8 mouse cellular contexts compared by ENCODE assay signal in genomic region chr12:80112852-80113551, GRCm38 (mm10). TPM values are rescaled to one million over a fixed set of nuclear protein-coding genes. Genes with fewer than 3 reads are reported as not detected.
DNase-seq lines count a peak whose midpoint lies in the region; ATAC-seq and TF ChIP-seq lines count a peak whose summit lies in the region.

Zfp36l1 (minus strand) TSS chr12:80113013.

- DNase-seq in cerebellum, adult 9-11 months: peak; percentile 57
- peak; percentile 99 for DNase-seq in embryonic facial prominence, embryonic 11.5 days (ENCODE audit: low spot score)
- peak; percentile 100 for DNase-seq in heart, adult 11 months
- DNase-seq in kidney, adult 11 months: peak; percentile 94
- DNase-seq in limb, embryonic 14.5 days (ENCODE audit: low spot score): peak; percentile 97
- peak; percentile 92 to 96 for DNase-seq in spleen, postnatal 36 days (ENCODE audit: low spot score in 2 of 2)

- H3K9me3 ChIP-seq in embryonic facial prominence, embryonic 11.5 days (replicated peaks; ENCODE audit: control insufficient read depth, low read length): no peaks in the 10 kb centered on the region
- H3K9me3 ChIP-seq in limb, embryonic 14.5 days (ENCODE audit: control insufficient read depth, low read length): no peaks in the 10 kb centered on the region
- H3K9me3 ChIP-seq in midbrain, embryonic 16.5 days (replicated peaks; ENCODE audit: control insufficient read depth, low read length, poor library complexity, severe bottlenecking): no peaks in the 10 kb centered on the region

- 0 out of 2 replicates have a peak, but pooled peaks cover 3% of the 10 kb centered on the region for H3K4me1 ChIP-seq in embryonic facial prominence, embryonic 11.5 days (ENCODE audit: control insufficient read depth, insufficient read depth, low read length)
- H3K4me1 ChIP-seq in limb, embryonic 14.5 days (ENCODE audit: control insufficient read depth, insufficient read depth, low read length): peaks cover 7% of the 10 kb centered on the region
- peaks cover 30% of the 10 kb centered on the region for H3K4me1 ChIP-seq in midbrain, embryonic 16.5 days (ENCODE audit: control insufficient read depth, insufficient read depth, low read length)

- no peak for ATAC-seq in cerebellum, adult (ENCODE audit: insufficient number of reproducible peaks, low FRiP score, low TSS enrichment)
- ATAC-seq in embryonic facial prominence, embryonic 11.5 days (replicated peaks; ENCODE audit: insufficient number of reproducible peaks, low FRiP score, low TSS enrichment, low read depth): peak; percentile 60
- peak; percentile 66 for ATAC-seq in limb, embryonic 14.5 days (ENCODE audit: low FRiP score, low read depth)
- ATAC-seq in midbrain, embryonic 16.5 days: no peak

- H3K9ac ChIP-seq in embryonic facial prominence, embryonic 11.5 days (replicated peaks; ENCODE audit: low read length): peak within 1 kb of the TSS; percentile 98
- peak within 1 kb of the TSS; percentile 100 for H3K9ac ChIP-seq in limb, embryonic 14.5 days (ENCODE audit: low read depth, low read length, severe bottlenecking)
- peak within 1 kb of the TSS; percentile 58 for H3K9ac ChIP-seq in midbrain, embryonic 16.5 days (ENCODE audit: low read depth, low read length)

- H3K4me2 ChIP-seq in embryonic facial prominence, embryonic 11.5 days (ENCODE audit: low read depth, low read length): peak within 1 kb of the TSS; percentile 96
- peak within 1 kb of the TSS; percentile 94 for H3K4me2 ChIP-seq in limb, embryonic 14.5 days (replicated peaks; ENCODE audit: low read depth, low read length, severe bottlenecking)
- H3K4me2 ChIP-seq in midbrain, embryonic 16.5 days (ENCODE audit: low read length): peak within 1 kb of the TSS; percentile 98

- peak; percentile 100 for TF ChIP-seq POLR2A in limb, embryonic 14.5 days (IDR thresholded peaks at IDR 0.05; ENCODE audit: borderline replicate concordance, extremely low read depth, insufficient read depth, insufficient read length)

- H3K27me3 ChIP-seq in embryonic facial prominence, embryonic 11.5 days (ENCODE audit: control insufficient read depth, insufficient read depth, low read length): no peaks in the 10 kb centered on the region
- no peaks in the 10 kb centered on the region for H3K27me3 ChIP-seq in limb, embryonic 14.5 days (ENCODE audit: control insufficient read depth, insufficient read depth, low read length)
- peaks cover 12% of the 10 kb centered on the region for H3K27me3 ChIP-seq in midbrain, embryonic 16.5 days (ENCODE audit: control insufficient read depth, insufficient read depth, low read depth, low read length)

- under 1% methylated on average over 42 of the region's 42 CpGs for WGBS in embryonic facial prominence, embryonic 11.5 days
- WGBS in limb, embryonic 14.5 days: under 1% methylated on average over 31 of the region's 42 CpGs
- under 1% methylated on average over 40 of the region's 42 CpGs for WGBS in midbrain, embryonic 16.5 days

- peak within 1 kb of the TSS; percentile 71 for H3K4me3 ChIP-seq in embryonic facial prominence, embryonic 11.5 days (ENCODE audit: low read depth, low read length)
- H3K4me3 ChIP-seq in limb, embryonic 14.5 days (replicated peaks; ENCODE audit: low read length): peak within 1 kb of the TSS; percentile 96
- H3K4me3 ChIP-seq in midbrain, embryonic 16.5 days (ENCODE audit: low read depth, low read length): peak within 1 kb of the TSS; percentile 80

- H3K27ac ChIP-seq in embryonic facial prominence, embryonic 11.5 days (replicated peaks; ENCODE audit: low read depth, low read length): peak within 1 kb of the TSS; percentile 99
- peak within 1 kb of the TSS; percentile 99 for H3K27ac ChIP-seq in limb, embryonic 14.5 days (replicated peaks; ENCODE audit: low read depth, low read length)
- peak within 1 kb of the TSS; percentile 78 for H3K27ac ChIP-seq in midbrain, embryonic 16.5 days (ENCODE audit: low read length)

- peaks cover 9% of the 10 kb centered on the region for H3K36me3 ChIP-seq in embryonic facial prominence, embryonic 11.5 days (replicated peaks; ENCODE audit: control insufficient read depth, insufficient read depth, low read depth, low read length)
- H3K36me3 ChIP-seq in limb, embryonic 14.5 days (ENCODE audit: control insufficient read depth, insufficient read depth, low read length): peaks cover 28% of the 10 kb centered on the region
- no peaks in the 10 kb centered on the region for H3K36me3 ChIP-seq in midbrain, embryonic 16.5 days (ENCODE audit: control insufficient read depth, insufficient read depth, low read length)

RNA-seq across cellular contexts. Expression of gene Zfp36l1, which starts in this region (rescaled TPM):
- 154 and 160 TPM in 2 replicates for polyA plus RNA-seq in embryonic facial prominence, embryonic 11.5 days (2014; fragmentation: Nextera tagmentation; extraction: Ambion mirVana)
- polyA plus RNA-seq in limb, embryonic 14.5 days (2012; rRNA removed): 245 and 413 TPM in 2 replicates
- polyA plus RNA-seq in limb, embryonic 14.5 days (2014; fragmentation: Nextera tagmentation; extraction: Ambion mirVana): 195 and 209 TPM in 2 replicates
- 26.5 and 29.9 TPM in 2 replicates for polyA plus RNA-seq in midbrain, embryonic 16.5 days (2015; fragmentation: Nextera tagmentation; extraction: Ambion mirVana)

Comparison
In these comparisons a context has a peak if more than half of its experiments do, and no peak if none do; other contexts are left out.
1. ATAC-seq: peak in embryonic facial prominence, embryonic 11.5 days (single experiment) and limb, embryonic 14.5 days (single experiment); none in cerebellum, adult (single experiment) and midbrain, embryonic 16.5 days (single experiment).
2. Peak in every context shown above with its lines, with median percentiles within 50 percentile points of each other: DNase-seq, H3K27ac ChIP-seq, H3K4me2 ChIP-seq, H3K4me3 ChIP-seq and H3K9ac ChIP-seq.